Mouse (Mus musculus) fat pad, adult 2 months (tissue): ENCODE data around the gene Nmral1.

ENCODE experiments used
- DNase-seq: peaks from one replicate; pipeline ENCODE4 v3.0.0-alpha.2; 2011; ENCODE audit warnings: low read depth, low spot score; ENCODE audit errors: extremely low read depth

The Nmral1 gene

GRCm38 (mm10) chr16:4665726-4666125 is 53.4 kb downstream of the Nmral1 start:
- DNase-seq = no peak

DNA sequence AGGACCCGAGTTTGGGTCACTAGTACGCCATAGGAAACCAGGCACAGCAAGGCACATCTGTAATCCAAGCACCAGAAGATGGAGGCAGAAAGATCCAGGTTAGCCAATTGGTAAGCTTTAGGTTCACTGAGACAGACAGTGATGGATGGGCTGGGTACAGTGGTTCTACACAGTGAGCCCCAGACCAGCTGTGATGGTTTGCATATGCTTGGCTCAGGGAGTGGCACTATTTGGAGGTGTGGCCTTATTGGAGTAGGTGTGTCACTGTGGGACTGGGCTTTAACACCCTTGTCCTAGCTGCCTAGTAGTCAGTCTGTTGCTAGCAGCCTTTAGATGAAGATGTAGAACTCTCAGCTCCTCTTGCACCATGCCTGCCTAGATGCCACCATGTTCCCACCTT is 55.4 kb downstream of the Nmral1 start:
- no peak for DNase-seq

DNA sequence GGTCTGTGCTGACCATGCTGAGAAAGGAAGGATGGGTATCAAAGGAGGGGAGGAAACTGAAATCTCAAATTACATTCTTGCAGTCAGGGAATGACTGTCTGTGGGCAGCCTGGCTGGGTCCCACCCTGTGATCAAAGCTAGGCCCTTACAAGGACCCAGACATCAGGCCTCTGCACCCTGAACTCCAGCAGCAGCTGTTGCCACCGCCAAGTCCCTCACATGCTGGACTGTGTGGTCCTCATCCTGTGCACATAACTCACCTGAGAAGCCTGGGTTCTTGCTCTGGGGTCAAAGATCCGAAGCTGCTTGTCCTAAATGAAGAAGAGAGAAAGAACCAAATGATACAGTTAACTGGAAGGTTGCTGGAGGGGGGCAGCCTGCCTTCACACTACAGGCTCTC is 57.6 kb downstream of the Nmral1 start:
- no peak for DNase-seq
